Mouse (Mus musculus): ENCODE data around the gene Col19a1.

- TF ChIP-seq POLR2A (IDR thresholded peaks at IDR 0.05; ENCODE audit: insufficient read depth, low read length) (no peak), CTCF (IDR thresholded peaks at IDR 0.05; ENCODE audit: low read depth, low read length) (no peak), EP300 (IDR thresholded peaks at IDR 0.05; ENCODE audit: insufficient read depth, low read depth, low read length) (no peak)
Measured at GRCm38 (mm10) chr1:24458015-24458414, 129.3 kb downstream of the Col19a1 start.
